Mouse (Mus musculus) cerebellum, postnatal 25 days (tissue): ENCODE results near the gene Myh7.
"Not testable (repeated sequence)": the region's sequence is repeated elsewhere in the genome, so short reads cannot be mapped to it uniquely, and the experiment has no call there.

Experiments used
- DNase-seq, 2 experiments: peaks; one replicate each; pipeline ENCODE4 v3.0.0; 2021; ENCODE audit warnings: mixed read lengths in 2 of 2

Myh7 gene

GRCm38 (mm10) chr14:54967874-54968273 is 26.6 kb downstream of the Myh7 start:
- DNase-seq: no peak

- DNase-seq: no peak
Measured at GRCm38 (mm10) chr14:54966320-54966977, 28.0 kb downstream of the Myh7 start, which contains the start of gene Myh6. TSS of gene Myh6 (minus strand) at chr14:54966927.

- DNase-seq: no peak
Measured at GRCm38 (mm10) chr14:54965631-54966030, 28.8 kb downstream of the Myh7 start.

- no peak for DNase-seq
Measured at GRCm38 (mm10) chr14:54965044-54965443, 29.4 kb downstream of the Myh7 start.

- DNase-seq: no peak
Measured at GRCm38 (mm10) chr14:54963727-54964126, 30.7 kb downstream of the Myh7 start.

GRCm38 (mm10) chr14:54962714-54963113 is 31.7 kb downstream of the Myh7 start:
- no peak for DNase-seq

GRCm38 (mm10) chr14:54961487-54961886 is 32.9 kb downstream of the Myh7 start:
- no peak for DNase-seq

- no peak for DNase-seq
Measured at GRCm38 (mm10) chr14:54960769-54961168, 33.7 kb downstream of the Myh7 start.

- DNase-seq: not testable (repeated sequence)
Measured at GRCm38 (mm10) chr14:54959853-54960613, 34.4 kb downstream of the Myh7 start.

- no peak for DNase-seq
Measured at GRCm38 (mm10) chr14:54959197-54959596, 35.2 kb downstream of the Myh7 start.

- DNase-seq: no peak
Measured at GRCm38 (mm10) chr14:54958503-54958902, 35.9 kb downstream of the Myh7 start.

GRCm38 (mm10) chr14:54956533-54956932 is 37.9 kb downstream of the Myh7 start:
- DNase-seq: no peak

GRCm38 (mm10) chr14:54955481-54955880 is 38.9 kb downstream of the Myh7 start:
- DNase-seq: no peak

GRCm38 (mm10) chr14:54954474-54954873 is 40.0 kb downstream of the Myh7 start:
- DNase-seq: no peak

- no peak for DNase-seq
Measured at GRCm38 (mm10) chr14:54953664-54954206, 40.7 kb downstream of the Myh7 start.

GRCm38 (mm10) chr14:54951587-54951986 is 42.8 kb downstream of the Myh7 start:
- DNase-seq: no peak

GRCm38 (mm10) chr14:54950493-54950892 is 43.9 kb downstream of the Myh7 start:
- no peak for DNase-seq

GRCm38 (mm10) chr14:54948781-54949180 is 45.6 kb downstream of the Myh7 start:
- no peak for DNase-seq

GRCm38 (mm10) chr14:54947008-54947407 is 47.4 kb downstream of the Myh7 start:
- DNase-seq: not testable (repeated sequence)

- DNase-seq: no peak
Measured at GRCm38 (mm10) chr14:54945975-54946704, 48.3 kb downstream of the Myh7 start.

- DNase-seq: no peak
Measured at GRCm38 (mm10) chr14:54944939-54945338, 49.5 kb downstream of the Myh7 start.

GRCm38 (mm10) chr14:54943971-54944370 is 50.5 kb downstream of the Myh7 start:
- DNase-seq: no peak

- DNase-seq: no peak
Measured at GRCm38 (mm10) chr14:54942479-54942878, 51.9 kb downstream of the Myh7 start.
